ENCODE assay signal across 8 mouse cellular contexts in genomic region chr13:36731016-36731930, GRCm38 (mm10). TPM values are rescaled to one million over a fixed set of nuclear protein-coding genes. Genes with fewer than 3 reads are reported as not detected.
DNase-seq lines count a peak whose midpoint lies in the region; ATAC-seq and TF ChIP-seq lines count a peak whose summit lies in the region.

No protein-coding gene starts in this region.

- H3K4me3 ChIP-seq in bone marrow, adult 2 months (replicated peaks; ENCODE audit: control insufficient read depth, low read depth, low read length): peak overlapping the region; percentile 4
- H3K4me3 ChIP-seq in embryonic fibroblast, embryonic 13.5 days (ENCODE audit: insufficient read depth, low read length): peak overlapping the region; percentile 50
- H3K4me3 ChIP-seq in hindbrain, embryonic 15.5 days: peak overlapping the region; percentile 46
- peak overlapping the region; percentile 48 for H3K4me3 ChIP-seq in limb, embryonic 13.5 days

- no peak for TF ChIP-seq POLR2A in bone marrow, adult 2 months (IDR thresholded peaks at IDR 0.05; ENCODE audit: borderline replicate concordance, control insufficient read depth, low read depth, low read length)
- TF ChIP-seq POLR2A in embryonic fibroblast, embryonic 13.5 days (IDR thresholded peaks at IDR 0.05; ENCODE audit: low read depth, low read length): no peak

- H3K9me3 ChIP-seq in hindbrain, embryonic 15.5 days: no peaks in the 10 kb centered on the region
- no peaks in the 10 kb centered on the region for H3K9me3 ChIP-seq in limb, embryonic 13.5 days

- no peak for TF ChIP-seq CTCF in bone marrow, adult 2 months (IDR thresholded peaks at IDR 0.05; ENCODE audit: control insufficient read depth, insufficient read depth, low read length)
- no peak for TF ChIP-seq CTCF in embryonic fibroblast, embryonic 13.5 days (IDR thresholded peaks at IDR 0.05; ENCODE audit: borderline replicate concordance, insufficient read depth, low read length)

- peaks cover 23% of the 10 kb centered on the region for H3K27me3 ChIP-seq in hindbrain, embryonic 15.5 days
- H3K27me3 ChIP-seq in limb, embryonic 13.5 days: peaks cover 84% of the 10 kb centered on the region

- H3K9ac ChIP-seq in hindbrain, embryonic 15.5 days: peak overlapping the region; percentile 64
- peak overlapping the region; percentile 58 for H3K9ac ChIP-seq in limb, embryonic 13.5 days

- DNase-seq in cerebellum, postnatal 4 days (ENCODE audit: low spot score in 2 of 2): no peak
- peak; percentile 60 for DNase-seq in naive thymus-derived CD4-positive, alpha-beta T cell, adult 2 months (ENCODE audit: low read depth)
- DNase-seq in thymus, postnatal 4 days: peak; percentile 61

- H3K36me3 ChIP-seq in hindbrain, embryonic 15.5 days: no peaks in the 10 kb centered on the region
- no peaks in the 10 kb centered on the region for H3K36me3 ChIP-seq in limb, embryonic 13.5 days

- H3K4me2 ChIP-seq in hindbrain, embryonic 15.5 days: peak overlapping the region; percentile 72
- peak overlapping the region; percentile 80 for H3K4me2 ChIP-seq in limb, embryonic 13.5 days (replicated peaks)

- WGBS in bone marrow, adult 2 months: 12% methylated on average over 34 of the region's 34 CpGs
- WGBS in hindbrain, embryonic 15.5 days: 1% methylated on average over 34 of the region's 34 CpGs
- WGBS in limb, embryonic 13.5 days: 5% methylated on average over 32 of the region's 34 CpGs

- no peaks in the 10 kb centered on the region for H3K4me1 ChIP-seq in bone marrow, adult 2 months (ENCODE audit: control insufficient read depth, insufficient read depth, low read length)
- no peaks in the 10 kb centered on the region for H3K4me1 ChIP-seq in embryonic fibroblast, embryonic 13.5 days (ENCODE audit: control insufficient read depth, insufficient read depth, low read length)
- H3K4me1 ChIP-seq in hindbrain, embryonic 15.5 days (replicated peaks): peaks cover 26% of the 10 kb centered on the region
- peaks cover 47% of the 10 kb centered on the region for H3K4me1 ChIP-seq in limb, embryonic 13.5 days

- no peak overlapping the region for H3K27ac ChIP-seq in bone marrow, adult 2 months (ENCODE audit: control insufficient read depth, insufficient read depth, low read depth, low read length, poor library complexity)
- H3K27ac ChIP-seq in embryonic fibroblast, embryonic 13.5 days (ENCODE audit: insufficient read depth, low read length): no peak overlapping the region
- peak overlapping the region; percentile 95 for H3K27ac ChIP-seq in hindbrain, embryonic 15.5 days (replicated peaks)
- H3K27ac ChIP-seq in limb, embryonic 13.5 days: no peak overlapping the region; the same call in 1 of the 2 replicates

- 0 out of 2 replicates have a peak, but pooled peaks have one; percentile 18 for ATAC-seq in cerebellum, adult (ENCODE audit: insufficient number of reproducible peaks, low FRiP score, low TSS enrichment)
- ATAC-seq in hindbrain, embryonic 15.5 days (ENCODE audit: low FRiP score, low read depth): no peak
- ATAC-seq in limb, embryonic 13.5 days (ENCODE audit: low FRiP score, low read depth): no peak

RNA-seq across cellular contexts. Expression of gene Nrn1, which starts 3.7 kb away (rescaled TPM):
- not detected in 2 replicates for polyA plus RNA-seq in bone marrow, adult 2 months (2011; ENCODE audit: insufficient read depth, insufficient read length, low replicate concordance, missing spikeins)
- 8.9 and 28.2 TPM in 2 replicates for polyA plus RNA-seq in embryonic fibroblast, embryonic 13.5 days (2011; ENCODE audit: insufficient read length, low read depth, missing spikeins)
- 76.0 and 78.5 TPM in 2 replicates for polyA plus RNA-seq in hindbrain, embryonic 15.5 days (2015; fragmentation: Nextera tagmentation; extraction: Ambion mirVana)
- 7.5 and 7.7 TPM in 2 replicates for polyA plus RNA-seq in limb, embryonic 13.5 days (2015; fragmentation: Nextera tagmentation; extraction: Ambion mirVana)

Comparison
In these comparisons a context has a peak if more than half of its experiments do, and no peak if none do; other contexts are left out.
1. DNase-seq: peak in naive thymus-derived CD4-positive, alpha-beta T cell, adult 2 months (single experiment) and thymus, postnatal 4 days (single experiment); none in cerebellum, postnatal 4 days (0 of 2).
2. Peak in every context shown above with its lines, with median percentiles within 50 percentile points of each other: H3K4me3 ChIP-seq.